Mouse (Mus musculus): ENCODE data around the gene Espl1. TPM values are rescaled to one million over a fixed set of nuclear protein-coding genes. Genes with fewer than 3 reads are reported as not detected.
"Not testable (repeated sequence)": the region's sequence is repeated elsewhere in the genome, so short reads cannot be mapped to it uniquely, and the experiment has no call there.

Gene Espl1
- polyA plus RNA-seq, 1 experiment = 1.9 TPM

DNA sequence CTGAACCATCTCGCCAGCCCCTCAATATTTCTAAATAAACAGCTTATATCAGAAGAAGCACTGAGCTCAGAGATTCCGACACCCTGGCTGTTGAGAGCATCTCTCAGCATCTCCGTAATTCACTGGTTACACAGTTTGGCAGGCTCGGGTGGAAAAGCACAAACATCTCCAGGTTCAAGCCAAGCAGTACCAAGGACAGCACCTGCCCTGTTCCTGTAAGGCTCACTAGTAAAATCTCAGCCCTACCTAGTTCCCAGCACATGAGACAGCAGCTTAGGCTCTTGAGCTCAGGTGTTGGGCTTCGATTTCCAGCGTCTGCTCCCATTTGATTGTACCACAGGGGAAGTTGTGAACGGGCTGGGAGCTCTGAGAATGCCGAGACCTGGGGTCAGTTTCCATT, 39.2 kb downstream of the Espl1 start:
- no peak for DNase-seq (ENCODE audit: low spot score)

DNA sequence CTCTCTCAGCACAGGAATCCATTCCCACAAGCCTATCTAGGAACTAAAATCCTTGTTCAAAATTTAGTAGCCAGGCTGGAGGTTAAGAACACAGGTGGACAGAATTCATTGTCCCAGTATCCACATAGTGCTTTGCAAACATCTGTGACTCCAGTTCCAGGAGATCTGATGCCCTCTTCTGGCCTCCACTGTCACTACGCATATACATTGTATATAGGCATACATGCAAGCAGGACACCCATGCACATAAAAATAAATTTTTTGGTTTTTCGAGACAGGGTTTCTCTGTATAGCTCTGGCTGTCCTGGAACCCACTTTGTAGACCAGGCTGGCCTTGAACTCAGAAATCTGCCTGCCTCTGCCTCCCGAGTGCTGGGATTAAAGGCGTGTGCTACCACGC, 39.9 kb downstream of the Espl1 start:
- DNase-seq (ENCODE audit: low spot score) = not testable (repeated sequence)

DNA sequence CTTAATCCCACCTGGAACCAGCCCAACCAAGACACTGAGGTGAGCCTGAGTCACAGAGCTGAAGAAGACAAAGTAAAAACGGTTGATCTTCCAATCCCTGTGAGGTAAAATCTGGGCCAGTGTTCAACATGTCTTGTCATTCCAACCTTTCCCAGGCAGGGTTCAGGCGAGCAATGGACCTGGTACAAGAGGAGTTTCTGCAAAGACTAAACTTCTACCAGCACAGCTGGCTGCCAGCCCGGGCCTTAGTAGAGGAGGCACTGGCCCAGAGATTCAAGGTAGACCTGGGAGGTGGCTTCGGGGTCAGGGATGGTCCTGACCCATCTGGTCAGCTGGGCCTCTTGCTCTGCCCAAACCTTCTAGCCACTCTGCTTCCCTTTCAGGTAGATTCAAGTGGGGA, 40.9 kb downstream of the Espl1 start:
- no peak for DNase-seq (ENCODE audit: low spot score)

DNA sequence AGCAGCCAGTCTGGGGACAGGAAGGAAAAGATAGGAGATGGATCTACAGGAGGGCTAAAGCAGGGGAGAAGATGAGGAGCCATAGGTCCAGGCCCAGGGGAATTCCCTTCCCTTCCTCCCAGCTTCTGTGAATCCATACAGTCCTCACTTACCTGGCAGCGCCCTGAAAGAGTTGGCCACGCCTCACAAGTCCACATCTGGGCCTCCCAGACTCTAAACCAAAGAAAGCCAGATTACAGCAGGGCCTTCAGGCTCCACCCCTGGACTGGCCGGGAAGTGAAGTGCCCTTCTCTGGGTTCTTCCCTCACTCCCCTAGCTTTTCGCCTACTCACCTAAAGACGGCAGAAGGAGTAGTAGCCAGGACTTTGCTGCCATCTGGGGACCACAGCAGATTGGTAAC, 43.5 kb downstream of the Espl1 start:
- no peak for DNase-seq (ENCODE audit: low spot score)

DNA sequence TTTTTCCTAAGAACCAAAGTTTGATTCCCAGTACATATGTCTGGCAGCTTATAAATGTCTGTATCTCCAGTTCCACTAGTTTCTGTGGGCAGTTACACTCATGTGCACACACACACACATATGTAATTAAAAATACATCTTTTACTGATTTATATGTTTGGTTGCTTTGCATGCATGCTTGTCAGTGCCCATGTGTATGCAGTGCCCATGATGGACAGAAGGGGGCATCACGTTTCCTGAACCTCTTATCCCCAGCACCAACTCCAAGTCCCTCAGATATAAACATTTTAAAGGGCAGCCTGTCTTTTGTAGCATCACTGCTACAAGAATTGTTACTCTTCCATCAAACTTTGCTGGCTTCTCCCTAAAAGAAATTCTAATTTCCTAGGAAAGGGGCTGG, 45.5 kb downstream of the Espl1 start:
- no peak for DNase-seq (ENCODE audit: low spot score)

DNA sequence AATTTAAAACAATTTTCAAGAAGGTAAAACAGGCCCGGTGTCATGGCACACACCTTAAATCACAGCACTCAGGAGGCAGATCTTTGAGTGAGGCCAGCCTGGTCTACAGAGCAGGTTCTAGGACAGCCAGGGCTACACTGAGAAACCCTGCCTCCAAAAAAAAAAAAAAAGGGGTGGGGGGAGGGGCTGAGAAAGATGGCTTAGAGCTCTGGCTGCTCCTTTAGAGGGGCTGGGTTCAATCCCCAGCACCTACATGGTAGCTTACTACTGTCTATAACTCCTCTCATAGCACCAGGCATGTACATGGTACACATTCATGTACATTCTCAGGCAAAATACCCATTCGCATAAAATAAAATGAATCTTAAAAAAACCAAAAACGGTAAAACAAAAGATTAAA, 48.4 kb downstream of the Espl1 start:
- DNase-seq (ENCODE audit: low spot score) = no peak

DNA sequence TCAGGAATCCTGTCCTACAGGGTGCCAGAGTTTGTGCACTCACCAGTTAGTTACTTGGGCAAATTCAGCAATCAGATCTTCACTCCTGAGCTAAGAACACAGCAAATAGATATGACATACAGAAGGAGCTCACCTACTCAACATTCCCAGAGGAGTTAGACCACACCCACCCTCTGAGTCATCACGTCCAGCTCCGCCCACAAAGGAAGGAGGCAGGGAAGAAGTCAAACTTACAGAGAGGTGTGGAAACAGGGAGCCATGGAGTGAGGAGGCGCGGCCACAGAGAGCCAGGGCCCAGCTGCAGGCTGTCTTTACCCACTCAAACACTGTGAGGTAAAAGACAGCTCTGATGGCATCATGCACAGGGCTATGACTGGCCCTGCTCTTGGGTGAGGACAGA, 50.4 kb downstream of the Espl1 start:
- DNase-seq (ENCODE audit: low spot score) = no peak

DNA sequence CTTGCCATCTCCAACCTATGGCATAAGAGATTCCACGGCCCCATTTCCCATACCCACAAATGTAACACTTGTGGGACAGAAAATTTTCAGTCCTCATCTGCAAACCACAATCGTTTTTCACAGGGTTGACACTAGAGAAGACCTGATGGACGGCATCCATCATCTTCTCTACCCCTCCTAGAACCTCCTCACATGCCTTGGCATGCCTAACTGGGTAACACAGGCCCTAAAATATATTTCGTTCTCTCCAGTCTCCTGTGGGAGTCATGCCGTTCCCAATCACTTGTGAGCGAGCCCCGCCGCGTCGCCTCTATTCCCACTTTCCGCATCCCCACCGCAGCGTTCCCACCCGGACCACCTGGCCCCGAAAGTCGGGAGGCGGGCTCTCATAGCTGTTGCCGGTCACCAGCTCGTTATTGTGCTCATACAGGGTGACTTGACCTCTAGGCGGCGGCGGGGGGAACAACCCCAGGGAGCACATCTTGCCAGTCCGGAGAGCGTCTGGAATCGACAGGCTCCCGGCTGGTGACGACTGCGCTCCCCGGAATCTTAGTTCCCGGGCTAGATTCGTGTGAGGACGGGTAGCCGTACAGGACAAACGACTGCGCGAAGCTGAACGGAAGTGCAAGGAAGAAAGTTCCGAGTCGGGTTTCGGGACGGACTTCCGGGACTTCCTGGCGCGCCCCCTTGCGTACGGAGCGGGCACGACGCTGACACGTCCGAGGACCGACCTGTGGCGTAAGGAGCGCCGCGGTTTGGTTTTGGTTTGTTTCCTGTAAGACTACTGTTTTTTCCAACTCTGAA, 54.3 kb downstream of the Espl1 start, which contains the start of gene Aaas:
Gene Aaas (minus strand): TSS at position 634 of the 804 bp plus-strand sequence.
- peak; percentile 89 for DNase-seq (ENCODE audit: low spot score)

DNA sequence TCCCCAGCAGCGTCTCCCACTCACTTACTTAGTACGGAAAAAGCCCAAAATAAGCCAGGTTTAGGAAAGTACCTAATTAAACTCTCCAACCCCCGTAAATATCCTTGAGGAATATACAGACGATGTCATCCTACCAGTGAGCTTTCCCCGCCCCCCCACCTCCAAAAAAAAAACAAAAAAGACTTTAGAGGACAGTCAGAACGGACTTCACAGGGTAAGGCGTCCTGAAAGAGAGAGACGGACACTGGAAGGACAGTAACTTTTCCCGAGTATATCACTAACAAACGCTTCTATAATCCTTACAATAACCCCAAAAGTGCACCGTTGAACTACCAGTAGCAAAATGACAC, 54.9 kb downstream of the Espl1 start:
- DNase-seq (ENCODE audit: low spot score) = no peak

DNA sequence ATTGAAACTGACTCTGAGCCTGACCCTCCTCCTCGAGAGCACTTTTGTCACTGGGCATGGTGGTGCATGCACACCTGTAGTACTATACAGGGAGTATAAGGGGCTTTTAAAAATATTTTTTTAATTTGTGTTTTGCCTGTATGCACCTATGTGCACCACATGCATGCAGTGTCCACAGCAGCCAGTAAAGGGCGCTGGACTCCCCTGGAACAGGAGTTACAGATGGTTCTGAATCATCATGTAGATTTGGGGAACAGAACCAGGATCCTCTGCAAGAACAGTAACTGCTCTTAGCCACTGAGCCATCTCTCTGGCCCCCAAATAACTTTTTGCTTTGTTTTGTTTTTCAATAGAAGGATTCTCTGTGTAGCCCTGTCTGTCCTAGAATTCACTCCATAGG, 56.1 kb downstream of the Espl1 start:
- DNase-seq (ENCODE audit: low spot score) = no peak

DNA sequence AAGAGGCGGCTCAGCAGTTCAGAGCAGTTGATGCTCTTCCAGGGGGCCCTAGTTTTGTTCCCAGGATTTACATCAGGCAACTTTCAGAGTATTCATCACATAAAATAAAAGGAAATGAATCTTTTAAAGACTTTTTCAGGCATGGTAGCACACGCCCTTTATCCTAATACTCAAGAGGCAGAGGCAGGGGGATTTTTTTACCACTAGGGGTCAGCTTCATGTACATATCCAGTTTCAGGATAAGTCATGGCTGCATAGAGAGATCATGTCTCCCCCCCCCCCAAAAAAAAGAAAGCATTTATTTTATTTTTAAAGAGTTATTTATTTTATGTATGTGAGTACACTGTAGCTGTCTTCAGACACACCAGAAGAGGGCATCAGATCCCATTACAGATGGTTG, 57.9 kb downstream of the Espl1 start:
- no peak for DNase-seq (ENCODE audit: low spot score)

DNA sequence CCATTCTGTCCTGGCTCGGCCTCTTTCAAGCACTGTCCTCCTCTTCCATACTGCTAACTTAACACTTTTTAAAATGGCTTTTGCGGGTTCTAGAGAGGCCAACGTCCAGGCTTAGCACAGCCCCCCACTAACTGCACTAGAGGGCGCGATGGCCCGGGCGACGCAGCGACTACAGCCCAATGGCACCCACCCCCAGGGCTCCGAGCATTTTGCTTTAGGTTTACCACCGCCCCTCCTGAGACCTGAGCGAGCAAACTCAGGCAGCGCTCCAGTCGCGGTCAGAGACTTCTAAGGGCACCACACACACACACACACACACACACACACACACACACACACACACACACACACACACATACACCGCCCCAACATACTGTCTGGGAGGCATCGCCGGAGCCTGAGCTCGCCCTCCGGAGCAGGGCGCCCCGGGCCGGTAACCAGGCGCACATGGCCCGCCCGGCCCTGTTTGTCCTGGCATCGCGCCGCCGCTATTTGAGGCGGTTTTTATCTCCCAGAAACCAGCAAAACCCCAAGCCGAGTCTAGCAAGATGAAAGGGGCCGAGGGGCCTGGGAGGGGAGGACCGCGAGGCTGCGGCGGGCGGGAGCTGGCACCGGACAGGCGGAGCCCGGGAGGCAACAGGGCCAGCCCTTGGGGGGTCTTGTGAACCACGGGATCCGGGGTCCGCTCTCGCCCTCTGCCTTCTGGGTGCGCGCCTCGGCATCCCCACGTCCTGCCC, 59.2 kb downstream of the Espl1 start:
- no peak for DNase-seq (ENCODE audit: low spot score)

DNA sequence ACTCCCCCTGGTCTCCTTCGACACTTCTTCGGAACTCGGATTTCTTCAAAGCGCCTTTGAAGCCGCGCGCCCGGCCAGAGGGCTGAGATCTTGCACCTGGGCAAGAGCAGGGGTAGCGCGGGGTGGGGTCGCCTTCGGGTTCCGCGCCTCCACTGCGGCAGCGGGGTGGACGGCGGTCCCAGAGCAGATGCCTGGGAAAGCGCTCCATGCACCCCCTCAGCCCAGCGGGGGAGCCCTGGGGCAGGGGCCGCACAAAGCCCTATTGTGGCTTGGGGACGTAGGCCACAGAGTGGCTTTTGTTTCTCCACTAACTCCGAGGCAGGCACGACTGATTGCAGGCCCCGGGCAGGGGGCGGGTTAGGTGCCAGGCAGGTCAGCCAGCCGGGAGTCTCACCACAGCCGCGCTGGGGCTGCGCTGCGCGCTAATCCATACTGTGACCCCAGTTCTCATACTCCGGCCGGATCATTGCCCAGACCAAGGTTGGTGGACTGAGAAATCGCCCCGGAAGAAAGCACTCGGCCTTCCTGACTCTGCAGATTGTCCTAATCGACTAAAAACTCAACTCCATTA, 59.9 kb downstream of the Espl1 start:
- DNase-seq (ENCODE audit: low spot score) = no peak

DNA sequence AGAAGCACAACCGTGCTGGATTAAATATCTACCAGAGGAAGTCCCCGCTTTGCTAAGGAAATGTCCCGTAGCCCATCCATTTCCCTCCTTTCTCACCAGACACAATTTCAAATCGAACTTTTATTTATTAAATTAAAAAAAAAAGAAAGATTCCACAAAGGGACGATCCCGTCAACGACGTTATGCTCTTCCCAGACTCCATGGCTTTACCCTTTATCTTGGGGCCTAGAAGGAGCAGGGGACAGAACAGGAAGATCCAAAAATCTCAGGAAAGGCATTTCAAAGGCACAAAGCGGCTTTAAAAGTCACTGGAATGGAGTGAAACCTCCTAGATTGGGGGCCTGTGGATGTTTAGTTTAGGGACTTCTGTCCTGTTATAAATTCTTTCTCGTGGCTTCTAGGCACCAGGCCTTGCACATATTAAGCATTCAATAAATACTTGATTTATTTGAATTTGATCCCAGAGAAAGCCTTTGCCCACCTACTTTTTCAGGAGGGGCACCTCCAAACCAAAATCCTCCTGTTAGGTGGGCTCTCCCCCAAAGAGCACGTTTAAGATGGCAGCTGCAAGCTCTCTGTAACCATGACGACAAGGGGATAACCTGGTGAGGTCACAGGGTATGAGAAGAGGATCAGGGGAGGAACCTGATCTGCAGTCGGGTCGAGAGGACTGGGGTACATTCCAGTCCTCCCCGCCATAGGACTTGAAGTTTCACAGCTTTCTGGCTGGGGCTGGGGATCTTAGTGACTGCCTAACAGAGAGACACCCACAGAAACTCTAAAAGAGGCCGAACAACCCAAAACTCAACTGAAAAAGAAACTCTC, 60.6 kb downstream of the Espl1 start:
- no peak for DNase-seq (ENCODE audit: low spot score)

DNA sequence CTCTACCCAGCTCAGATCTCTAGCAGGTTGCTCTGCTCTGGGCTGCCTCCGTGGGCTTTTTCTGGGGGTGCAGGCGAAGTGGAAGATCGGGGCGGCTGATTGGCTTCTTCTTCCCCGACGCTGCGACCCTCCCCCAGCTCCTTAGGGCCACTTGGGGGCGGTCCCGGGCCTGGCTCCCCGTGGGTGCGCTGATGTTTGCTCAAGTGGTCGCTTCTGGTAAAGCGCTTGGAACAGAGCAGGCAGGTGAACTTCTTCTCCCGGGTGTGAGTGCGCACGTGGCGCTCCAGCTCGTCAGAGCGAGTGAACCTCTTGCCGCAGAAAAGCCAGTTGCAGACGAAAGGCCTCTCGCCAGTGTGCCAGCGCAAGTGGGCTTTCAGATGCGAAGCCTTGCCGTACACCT, 62.1 kb downstream of the Espl1 start:
- DNase-seq (ENCODE audit: low spot score) = no peak

DNA sequence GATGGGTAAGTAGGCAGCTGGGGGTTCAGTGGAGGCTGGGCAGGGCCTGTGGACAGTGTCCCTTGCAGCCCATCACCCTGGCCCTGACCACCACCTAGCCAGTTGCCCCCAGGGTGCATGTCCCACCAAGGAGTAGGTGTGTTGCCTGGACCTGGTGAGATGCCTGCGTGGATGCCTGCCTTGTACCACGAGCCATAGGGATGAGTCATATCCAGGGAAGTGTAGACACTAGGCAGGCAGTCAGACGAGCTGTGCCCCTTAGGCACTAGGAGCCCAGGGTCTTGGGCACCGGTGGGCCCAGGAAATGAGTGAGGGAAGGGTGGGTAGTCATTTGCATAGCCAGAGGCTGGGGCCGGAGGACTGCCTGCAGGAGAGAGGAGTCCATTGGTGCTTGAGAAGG, 62.8 kb downstream of the Espl1 start:
- no peak for DNase-seq (ENCODE audit: low spot score)

DNA sequence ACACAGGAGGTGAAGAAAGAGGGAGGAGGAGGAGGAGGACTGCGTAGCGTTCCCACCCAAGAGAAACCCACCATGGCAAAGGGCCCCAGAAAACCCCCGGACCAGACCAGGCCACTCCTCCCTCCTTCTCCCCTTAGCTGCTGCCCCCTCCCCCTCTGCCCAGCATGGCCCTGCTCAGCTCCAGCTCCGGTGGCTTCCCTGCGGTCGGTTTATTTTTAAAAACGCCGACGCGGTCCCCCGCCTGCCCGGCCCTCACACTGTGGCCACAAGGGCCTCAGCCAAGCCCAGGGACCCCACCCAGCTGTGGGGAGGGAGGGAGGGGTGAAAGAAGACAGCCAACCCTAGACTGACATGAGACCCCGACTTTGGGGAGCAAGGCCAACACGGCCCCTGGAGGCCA, 66.6 kb downstream of the Espl1 start:
- no peak for DNase-seq (ENCODE audit: low spot score)

DNA sequence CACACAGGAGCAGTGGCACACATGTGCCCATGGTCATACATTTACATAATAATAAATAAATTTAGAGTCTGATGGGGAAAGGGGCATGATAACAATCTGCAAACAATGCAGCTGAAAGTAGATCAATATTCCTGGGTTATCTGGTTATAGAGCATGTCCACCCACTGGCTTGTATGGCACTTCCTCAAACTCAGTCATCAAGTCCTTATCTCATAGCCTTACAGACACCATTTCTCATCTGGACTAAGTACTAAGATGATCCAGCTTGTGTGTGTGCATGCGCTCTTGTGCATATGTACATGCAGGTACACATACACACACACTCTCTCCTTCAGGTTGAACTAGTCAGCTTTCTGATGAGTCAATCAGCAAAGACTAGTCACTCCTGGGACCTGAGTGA, 68.6 kb downstream of the Espl1 start:
- DNase-seq (ENCODE audit: low spot score) = no peak

DNA sequence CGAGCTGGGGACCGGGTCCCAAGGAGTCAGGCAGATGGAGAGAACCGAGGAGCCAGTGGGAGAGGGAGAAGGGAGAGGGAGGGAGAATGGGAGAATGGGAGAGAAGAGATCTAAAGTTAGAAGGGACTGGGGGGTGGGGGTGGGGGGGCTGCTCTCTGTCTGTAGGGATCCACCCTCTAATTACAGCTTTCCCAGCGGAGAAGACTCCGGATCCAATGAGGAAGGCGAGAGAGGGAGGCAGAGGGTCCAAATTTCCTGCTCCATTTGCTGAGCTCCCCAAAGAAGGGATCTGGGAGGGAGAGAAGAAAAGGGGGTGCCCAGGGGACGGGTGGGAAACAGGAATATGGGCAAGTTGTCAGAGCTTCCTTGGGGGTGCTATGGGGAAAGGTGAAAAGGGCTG, 70.2 kb downstream of the Espl1 start:
- DNase-seq (ENCODE audit: low spot score) = no peak

DNA sequence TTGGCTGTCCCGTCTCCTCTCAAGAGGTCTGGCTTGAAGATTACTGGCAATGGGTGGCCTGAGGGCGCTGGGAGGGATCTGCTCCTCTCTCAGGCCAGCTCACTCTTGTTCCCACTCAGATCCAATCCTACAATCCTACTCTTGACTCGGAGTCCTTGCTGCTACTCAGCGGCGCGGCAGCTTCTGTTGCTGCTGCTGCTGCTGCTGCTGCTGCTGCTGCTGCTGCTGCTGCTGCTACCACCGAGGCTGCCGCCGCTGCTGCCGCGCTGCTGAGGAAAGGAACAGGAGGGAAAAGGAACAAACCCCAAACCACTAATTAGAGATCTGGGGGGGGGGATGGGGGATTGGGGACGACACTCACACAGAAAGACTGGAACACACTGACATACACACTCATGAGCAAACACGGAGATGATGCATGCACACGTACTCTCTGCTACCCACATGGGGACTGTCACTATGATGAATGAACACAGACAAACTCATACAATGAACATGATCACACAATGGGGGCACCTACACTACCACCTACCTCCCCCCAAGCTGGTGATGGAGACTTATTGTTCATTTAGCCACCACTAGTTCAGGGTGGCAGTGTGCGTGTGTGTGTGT, 70.8 kb downstream of the Espl1 start, which contains the start of gene Sp7:
Gene Sp7 (minus strand): TSS at position 450 of the 612 bp plus-strand sequence.
- no peak for DNase-seq (ENCODE audit: low spot score)

DNA sequence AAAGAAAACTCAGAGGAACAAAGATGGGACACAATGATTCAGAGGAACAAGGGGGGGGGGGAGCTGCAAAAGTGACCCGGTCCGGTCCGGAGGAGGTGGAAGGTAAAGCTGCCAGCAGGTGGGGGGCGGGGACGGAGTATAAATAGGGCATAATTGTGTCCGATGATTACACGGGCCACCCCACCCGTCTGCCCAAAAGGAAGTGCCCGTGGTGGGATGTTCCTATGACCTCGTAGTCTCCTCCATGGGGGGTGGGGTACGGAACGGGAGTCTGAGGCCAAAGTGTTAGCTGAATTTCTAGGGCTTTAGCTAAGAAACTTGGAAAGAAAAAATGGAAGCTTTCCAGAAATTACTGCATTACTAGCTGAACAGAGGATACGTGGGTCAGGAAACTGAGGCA, 73.9 kb downstream of the Espl1 start:
- DNase-seq (ENCODE audit: low spot score) = no peak

DNA sequence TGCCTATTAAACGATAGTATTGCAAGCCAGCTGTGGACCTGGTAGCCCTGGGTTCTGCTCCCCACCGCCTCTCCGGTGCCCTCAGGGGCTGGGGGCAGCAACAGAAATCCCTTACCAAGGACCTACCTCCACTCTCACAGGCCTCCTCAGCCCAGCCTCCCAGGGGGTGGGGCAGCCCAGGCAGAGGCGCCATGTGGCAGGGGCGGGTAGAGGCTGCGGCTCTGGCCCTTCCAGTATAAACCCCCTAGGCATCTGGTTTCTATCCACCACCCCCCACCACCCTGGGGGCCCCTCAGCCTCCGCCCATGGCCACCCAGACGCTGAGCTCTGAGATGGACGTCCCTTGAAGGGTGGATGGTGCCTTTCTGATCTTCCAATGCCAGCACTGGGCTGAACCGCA, 74.7 kb downstream of the Espl1 start:
- DNase-seq (ENCODE audit: low spot score) = no peak

Data from urinary bladder, adult 2 months (tissue).